Mouse (Mus musculus): ENCODE results near the gene Panx3. TPM values are rescaled to one million over a fixed set of nuclear protein-coding genes. Genes with fewer than 3 reads are reported as not detected.
A peak's percentile ranks its signal among the peaks of the same experiment; 100 is the strongest.

Panx3 gene
- polyA plus RNA-seq, 1 experiment from 2014 or later = not detected

DNA sequence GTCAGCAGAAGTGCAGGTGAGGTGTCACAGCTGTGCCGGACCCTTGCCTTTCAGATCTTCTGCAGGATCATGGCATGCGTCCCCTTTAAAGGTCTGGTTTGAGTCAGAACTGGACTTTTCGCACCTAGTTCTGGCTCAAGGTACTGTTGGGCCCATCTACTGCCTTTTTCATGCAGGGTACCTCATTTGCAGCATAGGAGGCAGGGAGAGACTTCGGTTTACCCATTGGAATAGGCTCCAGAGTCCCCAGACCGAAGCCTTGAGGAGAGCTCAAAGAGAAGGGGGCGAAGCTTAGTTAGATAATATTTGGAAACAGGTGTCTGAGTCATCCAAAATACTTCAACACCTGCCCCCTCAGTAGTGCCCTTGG, 55.1 kb downstream of the Panx3 start:
- WGBS = 22% methylated on average over 6 of the region's 6 CpGs
- ATAC-seq = peak; percentile 54; the same call in 1 of the 2 replicates

DNA sequence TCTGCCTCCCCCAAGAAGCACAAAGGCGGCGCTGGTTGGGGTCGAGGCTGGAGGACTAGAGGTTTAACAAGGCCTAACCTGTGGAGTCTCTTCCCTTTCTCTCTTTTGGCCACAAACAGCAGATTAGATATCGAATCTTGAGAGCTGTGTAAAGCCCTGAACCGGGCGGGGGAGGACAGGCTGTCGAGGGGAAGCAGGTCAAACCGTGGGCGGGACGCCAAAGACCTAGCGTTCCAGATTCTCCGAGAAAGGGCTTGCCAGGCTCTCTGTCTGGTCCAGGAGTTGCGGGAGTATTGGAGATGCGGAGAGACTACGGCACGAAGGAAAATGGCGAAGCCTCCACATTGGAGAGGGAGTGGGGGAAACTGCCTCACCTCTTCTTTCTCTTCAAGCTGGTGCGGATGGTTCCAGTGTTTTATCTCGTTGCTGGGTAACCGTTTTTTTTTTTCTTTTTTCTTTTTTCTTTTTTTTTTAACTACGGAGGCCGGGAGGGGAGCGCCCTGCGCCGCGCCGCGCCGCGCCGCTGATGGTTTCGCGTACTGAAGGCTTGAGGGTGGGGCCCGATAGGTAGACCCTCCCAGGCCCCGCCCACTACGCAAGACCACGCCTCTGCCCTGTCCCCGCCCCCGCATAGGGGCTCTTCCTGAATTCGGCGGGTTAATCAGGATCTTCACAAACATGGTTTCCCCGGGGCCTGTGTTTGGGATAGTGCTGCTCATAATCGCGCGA, 55.7 kb downstream of the Panx3 start, which contains the start of gene Spa17:
Gene Spa17 (minus strand): TSS at position 541 of the 729 bp plus-strand sequence.
- under 1% methylated on average over 45 of the region's 45 CpGs for WGBS
- no peaks in the 10 kb centered on the region for H3K9me3 ChIP-seq (replicated peaks; ENCODE audit: control insufficient read depth, low read length)
- H3K4me1 ChIP-seq (ENCODE audit: control insufficient read depth, insufficient read depth, low read length) = 0 out of 2 replicates have a peak, but pooled peaks cover 3% of the 10 kb centered on the region
- peak within 1 kb of the TSS; percentile 63 for H3K4me2 ChIP-seq (ENCODE audit: low read length)
- H3K36me3 ChIP-seq (ENCODE audit: control insufficient read depth, insufficient read depth, low read length) = no peaks in the 10 kb centered on the region
- H3K27me3 ChIP-seq (replicated peaks; ENCODE audit: control insufficient read depth, insufficient read depth, low read length) = no peaks in the 10 kb centered on the region
- H3K9ac ChIP-seq (ENCODE audit: low read length) = peak within 1 kb of the TSS; percentile 75
- DNase-seq (ENCODE audit: low spot score) (peak; percentile 95), ATAC-seq (peak; percentile 95)
- H3K4me3 ChIP-seq (ENCODE audit: low read depth, low read length) = peak within 1 kb of the TSS; percentile 44
- peak within 1 kb of the TSS; percentile 59 for H3K27ac ChIP-seq (ENCODE audit: low read depth, low read length)

More for the DNA sequence above, 55.1 kb downstream of the Panx3 start:
- Histone ChIP-seq H3K4me1 (ENCODE audit: control insufficient read depth, insufficient read depth, low read length) (0 out of 2 replicates have a peak, but pooled peaks cover 3% of the 10 kb centered on the region), H3K27ac (ENCODE audit: low read depth, low read length) (peak overlapping the region; percentile 44; the same call in 1 of the 2 replicates), H3K9ac (ENCODE audit: low read length) (peak overlapping the region; percentile 75), H3K9me3 (replicated peaks; ENCODE audit: control insufficient read depth, low read length) (no peaks in the 10 kb centered on the region), H3K36me3 (ENCODE audit: control insufficient read depth, insufficient read depth, low read length) (no peaks in the 10 kb centered on the region), H3K4me2 (ENCODE audit: low read length) (peak overlapping the region; percentile 63), H3K4me3 (ENCODE audit: low read depth, low read length) (peak overlapping the region; percentile 44), H3K27me3 (replicated peaks; ENCODE audit: control insufficient read depth, insufficient read depth, low read length) (no peaks in the 10 kb centered on the region)
- no peak for DNase-seq (ENCODE audit: low spot score)

Other genes with a start within 250 kb of the Panx3 start
- gene Robo3, start 236.0 kb downstream of the Panx3 start, polyA plus RNA-seq (2014; fragmentation: Nextera tagmentation; extraction: Ambion mirVana) = 2.5 and 2.6 TPM in 2 replicates
- 29.2 and 33.6 TPM in 2 replicates for gene Msantd2, start 179.9 kb downstream of the Panx3 start, polyA plus RNA-seq (2014; fragmentation: Nextera tagmentation; extraction: Ambion mirVana)
- gene Esam, start 141.2 kb downstream of the Panx3 start, polyA plus RNA-seq (2014; fragmentation: Nextera tagmentation; extraction: Ambion mirVana) = 32.9 and 44.0 TPM in 2 replicates
- gene Vsig2, start 130.0 kb downstream of the Panx3 start, polyA plus RNA-seq (2014; fragmentation: Nextera tagmentation; extraction: Ambion mirVana) = 0.82 TPM in 1 of 2 replicates, not detected in the other
- 7.4 and 14.8 TPM in 2 replicates for gene Nrgn, start 116.3 kb downstream of the Panx3 start, polyA plus RNA-seq (2014; fragmentation: Nextera tagmentation; extraction: Ambion mirVana)
- gene Siae, start 113.5 kb downstream of the Panx3 start, polyA plus RNA-seq (2014; fragmentation: Nextera tagmentation; extraction: Ambion mirVana) = 8.5 and 10.5 TPM in 2 replicates
- gene Spa17, start 55.5 kb downstream of the Panx3 start, polyA plus RNA-seq (2014; fragmentation: Nextera tagmentation; extraction: Ambion mirVana) = 11.0 and 12.6 TPM in 2 replicates
- gene Tbrg1, start 11.9 kb downstream of the Panx3 start, polyA plus RNA-seq (2014; fragmentation: Nextera tagmentation; extraction: Ambion mirVana) = 97.4 and 98.2 TPM in 2 replicates
- not detected in 2 replicates for gene Olfr160, start 47.0 kb upstream of the Panx3 start, polyA plus RNA-seq (2014; fragmentation: Nextera tagmentation; extraction: Ambion mirVana)
- gene Olfr874, start 75.9 kb upstream of the Panx3 start, polyA plus RNA-seq (2014; fragmentation: Nextera tagmentation; extraction: Ambion mirVana) = not detected in 2 replicates
- gene Olfr875, start 102.6 kb upstream of the Panx3 start, polyA plus RNA-seq (2014; fragmentation: Nextera tagmentation; extraction: Ambion mirVana) = not detected in 2 replicates
- not detected in 2 replicates for gene Olfr876, start 133.8 kb upstream of the Panx3 start, polyA plus RNA-seq (2014; fragmentation: Nextera tagmentation; extraction: Ambion mirVana)
- not detected in 2 replicates for gene Olfr877, start 185.0 kb upstream of the Panx3 start, polyA plus RNA-seq (2014; fragmentation: Nextera tagmentation; extraction: Ambion mirVana)
- not detected in 2 replicates for gene Olfr145, start 227.5 kb upstream of the Panx3 start, polyA plus RNA-seq (2014; fragmentation: Nextera tagmentation; extraction: Ambion mirVana)
- gene Olfr878, start 248.6 kb upstream of the Panx3 start, polyA plus RNA-seq (2014; fragmentation: Nextera tagmentation; extraction: Ambion mirVana) = not detected in 2 replicates

All from forebrain, embryonic 14.5 days (tissue).